Mouse (Mus musculus): Measurements from ENCODE around the gene Susd1.

Gene Susd1

GRCm38 (mm10) chr4:59336846-59337532, 101.4 kb downstream of the Susd1 start:
- DNase-seq, result no peak

- DNase-seq, result no peak
Measured at GRCm38 (mm10) chr4:59336439-59336809, 102.0 kb downstream of the Susd1 start.

- peak; percentile 46 to 75 for DNase-seq
Measured at GRCm38 (mm10) chr4:59335616-59336438, 102.6 kb downstream of the Susd1 start.

GRCm38 (mm10) chr4:59335101-59335500, 103.3 kb downstream of the Susd1 start:
- no peak for DNase-seq

- no peak for DNase-seq
Measured at GRCm38 (mm10) chr4:59334236-59334635, 104.2 kb downstream of the Susd1 start.

- no peak for DNase-seq
Measured at GRCm38 (mm10) chr4:59333424-59333895, 105.0 kb downstream of the Susd1 start.

- DNase-seq, result no peak
Measured at GRCm38 (mm10) chr4:59332691-59333423, 105.6 kb downstream of the Susd1 start.

- no peak for DNase-seq
Measured at GRCm38 (mm10) chr4:59332089-59332488, 106.3 kb downstream of the Susd1 start.

GRCm38 (mm10) chr4:59331633-59332032, 106.8 kb downstream of the Susd1 start:
- peak; percentile 80 to 87 for DNase-seq

- DNase-seq, result no peak
Measured at GRCm38 (mm10) chr4:59330961-59331604, 107.3 kb downstream of the Susd1 start.

GRCm38 (mm10) chr4:59329461-59330304, 108.8 kb downstream of the Susd1 start:
- no peak for DNase-seq

GRCm38 (mm10) chr4:59328821-59329220, 109.6 kb downstream of the Susd1 start:
- DNase-seq, result no peak

- DNase-seq, result no peak
Measured at GRCm38 (mm10) chr4:59327986-59328385, 110.4 kb downstream of the Susd1 start.

GRCm38 (mm10) chr4:59326031-59326760, 112.2 kb downstream of the Susd1 start:
- peak in 1 of 2 experiments; percentile 1 for DNase-seq

- DNase-seq, result no peak
Measured at GRCm38 (mm10) chr4:59324317-59324716, 114.1 kb downstream of the Susd1 start.

- no peak for DNase-seq
Measured at GRCm38 (mm10) chr4:59323231-59323651, 115.2 kb downstream of the Susd1 start.

GRCm38 (mm10) chr4:59322733-59323132, 115.7 kb downstream of the Susd1 start:
- DNase-seq, result no peak

- DNase-seq, result no peak
Measured at GRCm38 (mm10) chr4:59322056-59322455, 116.4 kb downstream of the Susd1 start.

- no peak for DNase-seq
Measured at GRCm38 (mm10) chr4:59321181-59322008, 117.0 kb downstream of the Susd1 start.
